Mouse (Mus musculus) frontal cortex, adult (tissue): ENCODE measurements around the gene Tex19.2.

Experiments
- ATAC-seq: cut with Nextera tagmentation; 2 replicates; pipeline ENCODE4 v1.9.2; 2017; ENCODE audit warnings: mild to moderate bottlenecking, moderate library complexity, mixed read lengths; ENCODE audit not compliant: low TSS enrichment

The Tex19.2 gene

DNA sequence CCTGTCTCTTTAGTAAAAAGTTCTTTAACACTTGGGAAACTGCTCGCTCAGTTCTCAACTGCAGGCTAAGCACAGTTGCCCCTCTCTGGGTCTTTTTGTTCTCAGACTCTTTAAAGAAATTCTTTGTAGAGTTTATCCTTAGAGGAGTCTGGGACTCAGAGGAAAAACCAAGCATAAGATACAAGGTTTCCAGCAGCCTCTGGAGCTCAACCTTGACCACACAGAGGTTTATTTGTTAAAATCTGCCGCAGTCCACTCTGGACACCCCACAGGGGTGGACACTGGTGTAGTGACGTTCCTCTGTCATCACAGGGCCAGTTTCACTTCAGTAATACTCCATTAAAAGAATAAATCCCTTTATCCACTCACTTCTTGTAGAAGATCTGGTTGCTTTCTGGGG, at the start of gene Tex19.2:
Gene Tex19.2, minus strand, starts transcription at position 101 of the 400 bp plus-strand sequence.
- no peak for ATAC-seq

DNA sequence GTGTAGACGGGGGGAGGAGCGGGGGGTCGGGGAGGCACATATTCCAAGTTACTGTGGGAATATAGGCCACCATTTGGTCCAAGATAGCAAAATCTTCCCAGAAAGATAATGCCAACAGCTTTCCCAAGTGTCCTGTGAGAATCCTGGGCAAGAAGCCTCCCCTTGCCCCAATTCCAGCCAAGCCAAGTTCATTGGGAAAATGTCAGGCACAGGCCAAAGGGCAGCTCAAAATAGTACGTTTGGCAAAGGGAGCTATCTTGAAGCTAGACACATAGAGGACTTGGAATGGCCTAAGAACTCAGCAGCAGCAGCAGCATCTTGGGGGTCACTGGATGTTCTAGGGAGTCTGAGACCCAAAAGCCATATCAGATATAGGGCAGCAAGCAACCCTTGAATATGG, 45.3 kb upstream of the Tex19.2 start:
- ATAC-seq, result no peak

DNA sequence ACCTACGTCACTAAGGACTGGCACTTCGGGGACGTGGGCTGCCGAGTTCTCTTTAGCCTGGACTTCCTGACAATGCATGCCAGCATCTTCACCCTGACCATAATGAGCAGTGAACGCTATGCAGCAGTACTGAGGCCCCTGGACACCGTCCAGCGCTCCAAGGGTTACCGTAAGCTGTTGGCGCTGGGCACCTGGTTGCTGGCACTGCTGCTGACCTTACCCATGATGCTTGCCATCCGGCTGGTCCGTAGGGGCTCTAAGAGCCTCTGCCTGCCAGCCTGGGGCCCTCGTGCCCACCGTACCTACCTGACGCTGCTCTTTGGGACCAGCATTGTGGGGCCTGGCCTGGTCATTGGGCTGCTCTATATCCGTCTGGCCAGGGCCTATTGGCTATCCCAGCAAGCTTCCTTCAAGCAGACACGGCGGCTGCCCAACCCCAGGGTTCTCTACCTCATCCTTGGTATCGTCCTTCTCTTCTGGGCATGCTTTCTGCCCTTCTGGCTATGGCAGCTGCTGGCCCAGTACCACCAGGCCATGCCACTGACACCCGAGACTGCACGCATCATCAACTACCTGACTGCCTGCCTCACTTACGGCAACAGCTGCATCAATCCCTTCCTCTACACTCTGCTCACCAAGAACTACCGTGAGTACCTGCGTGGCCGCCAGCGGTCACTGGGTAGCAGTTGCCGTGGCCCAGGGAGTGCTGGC, 42.3 kb upstream of the Tex19.2 start:
- no peak for ATAC-seq

DNA sequence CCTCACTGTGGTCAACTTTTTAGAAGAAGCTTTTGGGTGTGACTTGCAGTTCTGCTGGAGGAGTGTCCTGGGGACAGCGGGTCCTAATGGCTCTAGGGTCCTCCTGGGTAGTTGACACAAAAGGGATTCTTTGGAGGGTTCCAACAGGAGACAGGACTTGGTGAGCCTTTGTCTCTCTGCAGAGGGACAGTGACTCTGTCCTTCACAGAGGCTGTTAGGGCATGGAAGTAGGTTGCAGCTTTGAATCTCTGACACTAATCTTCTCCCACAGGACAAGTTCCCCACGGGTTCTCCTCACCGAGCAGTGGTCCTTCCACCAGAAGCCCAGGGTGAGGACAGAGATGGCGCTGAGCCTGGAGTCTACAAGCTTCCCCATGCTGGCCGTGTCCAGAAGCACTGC, 41.5 kb upstream of the Tex19.2 start, which contains the start of gene Uts2r:
Gene Uts2r, plus strand, starts transcription at position 301 of the 400 bp plus-strand sequence.
- ATAC-seq, result no peak

DNA sequence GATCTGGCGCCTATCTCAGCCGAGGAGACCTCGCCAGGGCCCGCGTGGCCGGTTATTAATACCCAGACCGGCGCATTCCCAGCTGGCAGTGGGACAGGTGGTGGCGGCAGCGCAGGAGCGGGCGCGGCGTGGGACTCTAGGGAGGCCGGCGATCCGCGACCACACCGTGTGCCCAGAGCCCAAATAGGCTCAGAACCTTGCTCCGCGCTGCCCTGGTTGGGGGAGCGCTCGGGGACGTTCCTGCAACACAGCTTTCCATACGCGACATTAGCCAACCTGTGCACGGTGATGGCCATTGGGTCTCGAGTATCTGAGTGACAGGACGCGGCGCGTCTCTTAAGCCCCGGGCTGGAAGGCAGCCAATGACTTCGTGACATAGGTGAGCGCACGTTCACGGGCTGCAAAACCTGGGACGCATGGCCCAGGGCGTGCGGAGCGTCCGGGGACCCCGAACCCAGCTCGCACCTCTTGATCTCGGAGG, 38.0 kb upstream of the Tex19.2 start:
- ATAC-seq, result no peak

DNA sequence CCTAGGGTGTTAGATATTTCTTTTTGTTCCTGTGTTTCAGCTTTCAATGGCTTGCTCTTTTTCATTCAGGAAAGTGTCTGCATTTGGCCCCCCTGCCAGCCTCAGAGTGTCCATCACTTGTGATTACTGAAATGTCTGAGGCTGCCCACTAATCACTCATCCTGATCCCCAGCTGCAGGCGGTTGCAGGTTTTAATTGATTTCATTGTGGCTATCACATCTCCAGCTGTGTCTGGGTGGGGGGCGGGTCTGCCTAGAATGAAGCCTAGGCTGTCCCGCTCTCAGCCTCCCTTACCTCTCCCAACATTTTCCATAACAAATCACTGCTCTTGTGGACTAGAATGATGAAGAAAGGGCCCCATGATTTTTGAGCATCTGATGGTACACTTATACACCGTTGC, 35.7 kb upstream of the Tex19.2 start:
- no peak for ATAC-seq

DNA sequence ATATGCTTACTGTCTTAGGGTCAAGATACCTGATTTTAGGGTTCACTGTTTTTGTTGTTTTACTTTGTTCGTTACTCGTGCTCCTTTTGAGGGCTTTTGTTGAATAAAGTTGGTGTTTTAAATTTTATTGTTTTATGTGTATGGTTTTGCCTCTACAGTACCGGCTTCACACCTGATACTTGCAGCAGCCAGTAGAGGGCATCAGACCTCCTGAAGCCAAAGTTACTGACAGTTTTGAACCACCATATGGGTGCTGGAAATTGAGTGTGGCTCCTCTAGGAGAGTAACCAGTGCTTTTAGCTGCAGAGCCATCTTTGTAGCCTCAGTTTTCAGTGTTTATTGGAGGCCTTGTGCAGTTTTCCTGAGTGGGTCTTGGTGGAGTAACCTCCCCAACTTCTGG, 29.7 kb upstream of the Tex19.2 start:
- ATAC-seq, result no peak

DNA sequence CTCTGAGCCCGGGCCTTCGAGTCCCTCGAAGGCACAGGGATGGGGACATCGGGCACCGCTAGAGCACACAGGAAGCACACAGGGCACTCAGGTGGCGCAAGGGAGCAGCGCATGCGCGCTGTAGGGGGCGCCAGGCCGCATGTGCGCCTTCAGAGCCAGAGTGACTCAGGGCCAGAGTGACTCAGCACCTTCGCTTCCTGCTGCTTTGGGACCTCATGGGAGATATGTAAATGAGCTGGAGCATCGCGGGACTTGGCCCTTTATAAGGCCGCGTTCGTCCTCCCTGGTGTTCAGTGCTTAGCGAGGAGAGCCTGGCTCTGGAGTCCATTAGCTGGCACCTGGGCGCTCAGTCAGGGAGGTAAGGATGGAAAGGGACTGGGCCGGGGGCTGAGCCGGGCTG, 27.4 kb upstream of the Tex19.2 start, which contains the start of gene Tex19.1:
Gene Tex19.1, plus strand, starts transcription at position 279 of the 400 bp plus-strand sequence.
- ATAC-seq, result no peak

DNA sequence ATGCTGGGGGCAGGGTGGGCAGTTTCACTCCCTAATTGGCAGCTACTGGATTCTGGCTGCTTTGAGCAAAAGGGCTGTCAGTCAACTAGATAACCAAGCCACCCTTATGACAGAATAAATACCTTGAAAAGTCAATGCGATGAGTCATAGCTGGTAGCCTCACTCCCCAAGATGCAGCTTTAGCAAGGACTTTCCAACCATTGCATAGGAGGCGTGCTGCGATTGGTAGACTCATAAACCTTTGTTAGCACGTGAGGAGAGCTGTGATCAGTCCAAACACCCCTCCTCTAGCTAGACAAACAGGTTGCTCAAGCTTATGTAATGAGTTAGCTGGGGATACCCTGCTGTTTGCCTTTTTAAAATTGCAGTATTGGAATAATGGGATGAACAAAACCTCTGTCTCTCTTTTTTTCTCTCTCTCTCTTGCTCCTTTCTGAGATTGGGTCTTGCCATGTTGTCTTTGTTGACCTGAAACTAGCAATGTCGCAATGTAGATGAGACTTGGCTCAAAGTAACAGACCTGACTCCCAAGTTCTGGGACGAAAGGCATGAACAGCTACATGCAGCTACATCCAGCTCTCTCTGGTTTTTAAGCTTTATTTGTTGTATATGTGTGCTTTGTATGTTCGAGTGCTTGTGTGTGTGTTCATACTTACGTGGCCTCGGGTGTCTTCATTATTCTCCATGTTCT, 25.0 kb upstream of the Tex19.2 start:
- no peak for ATAC-seq

DNA sequence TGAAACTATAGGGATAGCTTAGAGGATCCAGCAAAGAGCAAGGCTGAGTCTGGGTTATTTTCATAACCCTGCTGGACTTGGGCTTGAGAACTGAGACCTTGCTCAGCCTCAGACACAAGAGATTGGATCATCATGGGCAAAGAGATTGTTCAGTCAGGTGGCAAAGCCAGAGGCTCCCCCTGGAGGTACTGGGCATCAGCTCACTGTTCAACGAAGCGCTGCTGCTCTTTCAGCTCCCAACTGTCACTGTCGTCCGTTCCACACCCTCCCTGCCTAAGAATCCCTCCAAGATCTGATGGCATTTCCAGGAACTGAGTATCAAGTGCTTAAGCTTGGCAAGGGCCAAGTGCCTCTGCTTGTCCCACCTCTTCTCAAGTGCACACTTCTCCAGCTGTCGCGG, 20.3 kb upstream of the Tex19.2 start:
- ATAC-seq, result no peak

DNA sequence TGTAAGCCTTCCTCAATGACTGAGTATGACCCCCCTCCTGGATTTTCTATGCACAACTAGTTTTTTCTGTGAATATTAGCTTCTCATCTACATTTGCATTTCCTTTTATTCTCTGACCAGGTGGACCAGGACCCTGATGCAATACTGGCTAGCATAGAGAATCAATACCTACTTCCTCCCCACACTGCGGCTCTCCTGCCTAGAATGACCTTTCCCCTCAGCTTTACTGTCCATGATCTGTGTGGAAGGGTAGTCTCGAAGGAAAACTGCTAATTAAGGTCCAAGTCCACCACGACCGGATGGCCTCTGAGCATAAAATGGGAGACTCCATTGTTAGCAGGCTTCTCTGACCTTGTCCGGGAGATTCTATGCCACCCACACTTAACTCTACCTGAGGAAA, 19.2 kb upstream of the Tex19.2 start:
- no peak for ATAC-seq

DNA sequence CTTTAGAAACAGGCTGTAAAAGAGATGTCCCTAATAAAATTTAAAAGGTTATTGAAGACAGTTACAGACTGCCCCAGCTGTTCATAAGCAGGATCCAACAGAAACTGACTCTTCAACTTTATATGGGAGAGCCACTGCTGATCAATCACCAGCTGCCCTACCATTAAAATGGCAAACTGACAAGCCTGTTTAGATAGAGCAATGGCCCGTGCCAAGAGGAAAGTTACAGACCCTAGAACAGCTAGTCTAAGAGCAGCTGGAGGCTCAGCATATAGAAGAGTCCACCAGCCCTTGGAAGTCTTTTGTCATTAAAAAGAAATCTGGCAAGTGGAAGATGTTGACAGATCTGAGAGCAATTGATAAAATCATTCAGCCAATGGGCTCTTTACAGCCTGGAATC, 16.1 kb upstream of the Tex19.2 start:
- no peak for ATAC-seq

DNA sequence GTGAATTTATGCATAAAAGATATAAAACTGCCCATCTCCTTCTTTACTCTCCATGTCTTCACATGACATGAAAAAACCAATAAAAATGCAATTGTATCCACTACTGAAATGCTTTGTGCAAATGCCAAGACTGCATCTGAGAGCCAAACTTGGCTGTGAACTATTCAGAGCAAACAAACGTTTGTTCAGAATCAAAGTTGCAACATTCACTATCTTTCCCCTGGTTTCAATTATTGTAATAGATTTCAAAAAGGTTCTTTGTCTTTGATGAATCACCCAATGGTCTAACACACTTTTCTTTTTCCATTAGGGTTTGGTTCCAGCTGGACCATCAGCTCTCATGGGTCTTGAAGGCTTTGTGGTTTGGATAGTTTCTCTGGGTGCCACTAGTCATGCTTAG, 11.1 kb upstream of the Tex19.2 start:
- ATAC-seq, result no peak

DNA sequence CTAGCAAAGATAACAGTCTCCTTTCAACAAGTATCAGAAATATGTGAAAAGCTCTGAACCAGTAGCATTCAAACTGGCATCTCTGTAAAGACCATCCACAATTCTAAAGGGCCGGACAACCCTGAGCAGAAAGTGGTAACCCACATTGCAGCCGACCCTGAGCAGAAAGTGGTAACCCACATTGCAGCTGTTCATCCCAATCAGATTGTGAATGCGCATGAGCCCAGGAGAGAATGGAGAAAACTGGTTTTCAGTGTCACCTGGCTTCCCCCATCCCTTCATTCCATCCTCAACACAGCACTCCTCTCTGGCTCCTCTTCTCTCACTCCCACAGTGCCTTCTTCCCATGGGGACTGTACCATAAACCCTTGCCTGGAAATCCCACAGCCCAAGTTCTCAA, 9.0 kb upstream of the Tex19.2 start:
- no peak for ATAC-seq

DNA sequence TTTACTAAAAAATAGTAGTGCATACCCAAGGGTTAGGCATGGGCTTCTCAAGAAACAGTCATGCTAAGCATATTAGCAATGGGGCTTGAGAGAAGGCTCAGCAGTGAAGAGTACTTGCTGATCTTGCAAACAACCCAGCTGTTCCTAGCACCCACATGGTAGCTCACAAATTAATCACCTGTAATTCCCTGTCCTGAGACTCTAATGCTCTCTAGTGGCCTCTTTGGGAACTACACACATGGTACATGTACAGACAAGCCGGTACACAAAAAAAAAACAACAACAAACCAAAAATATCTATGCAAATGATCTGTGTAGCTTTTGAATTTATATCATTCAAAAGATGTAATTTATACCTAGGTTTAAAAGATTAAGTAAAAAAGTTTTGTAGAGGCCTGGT, 7.9 kb upstream of the Tex19.2 start:
- ATAC-seq, result no peak

DNA sequence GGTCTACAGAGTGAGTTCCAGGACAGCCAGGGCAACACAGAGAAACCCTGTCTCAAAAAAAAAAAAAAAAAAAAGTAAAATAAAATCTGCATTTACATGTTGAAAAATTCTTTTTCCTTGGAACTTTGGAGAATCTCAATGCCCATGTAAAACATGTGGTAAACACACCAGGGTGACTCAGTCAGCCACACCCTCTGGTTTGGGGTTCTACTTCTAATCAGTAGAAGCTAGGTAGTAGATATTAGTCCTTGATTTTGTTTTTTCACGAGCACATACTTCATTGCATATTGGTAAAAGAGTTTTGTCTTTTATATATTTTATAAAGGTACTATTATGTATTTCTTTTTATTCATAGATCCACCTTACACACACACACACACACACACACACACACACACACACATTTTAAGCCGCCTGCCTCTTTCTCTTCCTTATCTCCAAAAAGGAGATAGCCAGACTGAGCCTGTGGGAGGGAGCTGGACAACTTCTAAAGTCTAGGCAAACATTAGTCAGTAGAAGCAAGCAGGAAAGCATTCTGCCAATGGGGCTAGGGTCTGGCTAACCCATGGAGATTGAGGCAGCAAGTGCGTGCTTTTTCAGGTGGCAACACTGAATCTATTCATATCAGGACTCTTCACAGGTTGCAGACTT, 7.2 kb upstream of the Tex19.2 start:
- no peak for ATAC-seq

DNA sequence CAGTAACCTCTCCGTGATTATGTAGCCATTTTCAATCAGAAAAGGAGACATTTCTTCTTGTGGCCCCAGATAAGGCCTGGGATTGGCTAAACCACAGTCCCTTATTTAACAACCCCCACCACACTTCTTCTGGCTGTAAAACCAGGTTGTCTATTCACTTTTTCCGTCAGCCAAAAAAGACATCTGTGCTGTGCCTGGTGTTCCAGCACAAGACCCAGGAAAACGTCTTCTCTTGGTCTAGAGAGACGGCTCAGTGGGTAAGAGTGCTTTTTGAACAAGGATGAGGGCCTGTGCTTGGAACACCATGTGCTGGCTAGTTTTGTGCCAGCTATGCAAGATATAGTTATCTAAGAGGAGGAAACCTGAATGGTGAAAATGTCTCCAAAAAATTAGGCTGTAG, 5.0 kb upstream of the Tex19.2 start:
- ATAC-seq, result peak; percentile 79

DNA sequence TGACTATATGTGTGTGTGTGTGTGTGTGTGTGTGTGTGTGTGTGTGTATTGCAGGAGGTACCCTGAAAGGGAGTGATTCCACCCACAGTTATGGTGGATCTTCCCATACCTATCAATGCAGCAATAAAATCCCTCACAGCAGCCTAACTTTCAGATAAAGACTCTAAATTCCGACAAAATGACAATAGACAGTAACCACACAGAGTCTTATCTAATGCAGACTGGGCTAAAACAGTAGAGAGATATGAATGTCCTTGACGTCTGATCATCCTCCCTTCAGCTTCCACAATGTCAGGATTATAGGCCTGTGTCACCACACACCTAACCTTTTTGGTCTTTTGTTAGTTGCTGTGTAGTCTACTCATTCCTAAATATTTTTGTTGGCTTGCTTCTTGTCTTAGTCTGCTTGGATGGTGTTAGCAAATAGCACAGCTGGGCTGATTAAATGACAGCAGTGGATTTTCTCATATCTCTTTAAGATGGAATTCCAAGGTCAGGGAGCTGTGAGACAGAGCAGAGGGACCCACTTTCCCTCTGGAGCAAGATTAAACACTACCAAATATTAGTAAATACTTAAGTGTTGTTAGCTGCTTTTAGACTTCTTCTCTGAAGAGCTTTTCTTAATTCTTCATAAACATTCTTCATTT, 3.7 kb upstream of the Tex19.2 start:
- ATAC-seq, result no peak

DNA sequence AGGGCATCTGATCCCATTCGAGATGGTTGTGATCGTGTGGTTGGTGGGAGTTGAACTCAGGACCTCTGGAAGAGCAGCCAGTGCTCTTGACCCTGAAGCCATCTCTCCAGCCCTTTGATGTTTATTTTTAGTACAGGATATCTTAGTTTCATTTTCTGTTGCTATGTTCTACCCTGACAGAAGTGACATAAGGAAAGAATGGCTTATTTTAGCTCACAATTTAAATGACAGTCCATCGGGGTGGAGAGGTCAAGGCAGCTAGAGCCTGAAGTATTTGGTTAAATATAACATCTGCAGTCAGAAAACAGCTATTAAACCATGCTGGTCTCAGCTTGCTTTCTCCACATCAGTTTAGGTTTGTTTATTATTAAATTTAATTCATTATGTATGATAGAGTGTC, 2.7 kb upstream of the Tex19.2 start:
- ATAC-seq, result no peak

DNA sequence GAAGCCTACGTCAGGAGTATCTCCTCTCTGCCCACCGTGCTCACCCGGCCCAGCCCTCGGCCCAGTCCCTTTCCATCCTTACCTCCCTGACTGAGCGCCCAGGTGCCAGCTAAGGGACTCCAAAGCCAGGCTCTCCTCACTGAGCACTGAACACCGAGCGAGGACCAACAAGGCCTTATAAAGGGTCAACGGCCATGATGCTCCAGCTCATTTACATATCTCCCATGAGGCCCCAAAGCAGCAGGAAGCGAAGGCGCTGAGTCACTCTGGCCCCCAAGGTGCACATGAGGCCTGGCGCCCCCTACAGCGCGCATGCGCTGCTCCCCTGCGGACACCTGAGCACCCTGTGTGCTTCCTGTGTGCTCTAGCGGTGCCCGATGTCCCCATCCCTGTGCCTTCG, 371 bp downstream of the Tex19.2 start:
- no peak for ATAC-seq

DNA sequence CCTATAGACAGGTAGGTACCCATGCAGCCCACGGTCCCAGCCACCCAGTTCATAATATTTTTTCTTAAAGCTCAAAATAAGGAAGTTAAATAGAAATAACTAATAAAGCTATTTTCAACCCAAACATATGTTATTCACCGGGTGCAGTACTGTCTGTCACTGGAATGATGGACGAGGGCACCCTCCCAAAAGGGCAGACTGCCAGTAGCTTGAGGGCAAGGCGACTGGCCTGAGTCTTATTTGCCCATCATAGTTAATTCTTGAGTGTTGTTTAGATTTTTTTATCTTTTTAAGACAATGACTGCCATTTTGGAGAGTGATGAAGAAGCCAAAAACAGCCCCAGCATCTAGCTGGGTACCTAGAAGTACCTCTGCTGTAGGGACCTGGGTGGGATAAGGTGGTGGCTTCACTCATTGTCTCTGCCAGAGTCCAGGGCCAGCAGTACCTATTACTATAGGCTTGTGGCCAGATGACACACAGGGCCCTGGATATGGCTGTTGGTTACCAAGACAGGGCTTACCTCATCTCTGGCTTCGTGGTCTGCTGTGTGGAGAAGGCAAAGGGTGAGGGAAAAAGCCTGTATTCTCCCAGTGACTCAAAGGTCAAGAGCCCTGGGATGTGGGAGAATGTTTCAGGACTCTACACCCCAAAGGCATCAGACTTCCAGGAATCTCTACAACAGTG, 6.2 kb downstream of the Tex19.2 start:
- no peak for ATAC-seq

DNA sequence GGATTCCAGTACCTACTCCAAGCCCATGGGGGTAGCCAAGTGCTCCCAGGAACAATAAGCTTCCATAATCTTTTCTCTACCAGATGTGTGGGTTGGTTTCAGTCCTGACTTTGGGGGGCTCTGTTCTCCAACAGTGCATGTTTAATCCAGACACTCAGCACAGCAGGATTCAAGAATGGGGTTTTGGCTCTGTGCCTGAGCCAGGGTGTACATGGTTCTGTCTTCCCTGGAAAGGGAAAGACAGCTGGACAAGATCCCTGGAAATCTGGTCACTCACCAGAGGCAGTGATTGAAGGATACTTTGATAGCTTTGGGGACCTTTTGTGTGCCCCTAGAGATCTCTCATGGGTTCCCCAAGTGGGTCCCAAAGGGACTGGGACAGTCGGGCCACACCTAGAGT, 6.9 kb downstream of the Tex19.2 start:
- ATAC-seq, result no peak
